Mouse (Mus musculus) brain, embryonic 18.5 days (tissue): ENCODE measurements around the gene Med17.
"Not testable (repeated sequence)": the region's sequence is repeated elsewhere in the genome, so short reads cannot be mapped to it uniquely, and the experiment has no call there.

Experiments used
- DNase-seq: peaks from one replicate; pipeline ENCODE4 v3.0.0-alpha.2; 2012; ENCODE audit warnings: low read depth, low spot score

Med17 gene

DNA sequence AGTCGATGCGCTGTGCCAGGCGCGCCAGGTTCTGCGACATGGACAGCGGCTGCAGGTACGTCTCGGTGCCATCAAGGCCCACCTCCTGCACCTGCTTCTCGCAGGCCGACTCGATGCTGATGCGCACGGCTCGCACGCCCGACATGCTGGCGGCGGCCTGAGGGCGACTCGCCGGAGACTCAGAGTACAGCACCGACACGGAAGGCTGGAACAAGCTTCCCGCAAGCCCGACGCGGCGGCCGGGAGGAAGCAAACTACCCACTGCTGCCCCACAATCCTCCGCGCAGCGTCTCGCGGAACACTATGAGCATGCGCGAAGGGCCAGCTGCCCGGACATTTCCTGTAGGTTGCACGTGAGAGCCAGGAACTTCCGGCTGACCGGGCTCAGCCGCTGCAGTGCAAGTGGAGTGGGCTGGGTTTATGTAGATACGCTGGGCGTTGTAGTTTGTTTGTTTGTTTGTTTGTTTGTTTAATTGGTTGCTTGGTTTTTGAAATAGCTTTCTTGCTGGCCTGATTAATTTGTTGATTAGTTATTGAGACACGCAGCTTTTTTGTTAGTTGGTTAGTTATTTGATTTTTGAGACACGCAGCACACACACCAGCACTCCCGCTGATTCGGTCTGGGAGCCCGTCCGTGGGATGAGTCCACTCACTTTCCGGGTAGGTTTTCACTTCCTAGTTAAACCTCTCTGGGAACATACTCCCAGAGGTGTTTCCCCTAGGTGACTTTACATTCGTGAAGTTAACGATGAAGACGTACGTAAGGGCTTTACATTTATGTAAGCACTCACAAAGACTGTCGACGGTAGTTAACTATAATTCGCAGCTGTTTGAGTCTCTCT is at the start of gene Med17:
Gene Med17 (minus strand): TSS at position 283 of the 842 bp plus-strand sequence.
- peak; percentile 88 for DNase-seq

DNA sequence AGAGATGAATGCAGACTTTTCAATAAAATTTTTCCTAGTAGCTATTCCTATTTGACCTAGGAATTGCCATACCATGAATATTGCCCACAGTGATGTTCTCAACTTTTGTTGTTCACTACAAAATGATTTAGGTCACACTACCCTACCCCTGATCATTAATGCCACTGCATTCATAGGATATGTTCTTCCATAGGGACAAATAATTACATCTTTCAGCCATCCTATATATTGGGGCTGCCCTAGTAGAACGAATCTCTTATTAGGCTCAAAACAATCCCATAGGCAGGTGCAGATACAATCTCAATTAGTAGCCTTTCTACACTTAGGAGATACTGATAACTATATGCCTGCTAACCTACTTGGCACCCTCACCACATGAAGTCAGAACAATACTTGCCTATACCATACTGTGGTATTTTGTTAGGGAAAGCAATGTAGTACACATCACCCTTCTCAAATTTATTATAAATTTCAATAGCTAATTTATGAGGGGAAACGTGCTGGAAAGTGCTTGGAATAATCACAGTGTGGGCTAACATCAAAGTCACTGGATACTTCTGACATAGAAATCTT is 38.5 kb upstream of the Med17 start:
- DNase-seq: no peak

GRCm38 (mm10) chr9:15317223-15318169 is 37.8 kb upstream of the Med17 start:
- DNase-seq: no peak

DNA sequence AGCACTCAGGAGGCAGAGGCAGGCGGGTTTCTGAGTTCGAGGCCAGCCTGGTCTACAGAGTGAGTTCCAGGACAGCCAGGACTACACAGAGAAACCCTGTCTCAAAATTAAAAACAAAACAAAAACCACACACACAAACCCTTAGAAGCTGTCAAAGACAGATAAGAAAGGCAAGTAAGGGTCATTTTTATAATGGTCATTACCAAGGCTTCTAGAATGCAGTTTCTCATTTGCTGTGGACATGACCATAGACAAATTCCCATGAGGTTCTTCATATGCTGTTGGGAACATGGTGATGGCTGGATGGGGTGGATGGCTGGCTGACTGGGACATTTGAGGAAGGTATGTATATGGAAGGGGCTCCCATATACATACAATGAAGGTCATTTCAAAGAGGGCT is 36.6 kb upstream of the Med17 start:
- not testable (repeated sequence) for DNase-seq

GRCm38 (mm10) chr9:15314619-15315018 is 34.9 kb upstream of the Med17 start:
- no peak for DNase-seq

DNA sequence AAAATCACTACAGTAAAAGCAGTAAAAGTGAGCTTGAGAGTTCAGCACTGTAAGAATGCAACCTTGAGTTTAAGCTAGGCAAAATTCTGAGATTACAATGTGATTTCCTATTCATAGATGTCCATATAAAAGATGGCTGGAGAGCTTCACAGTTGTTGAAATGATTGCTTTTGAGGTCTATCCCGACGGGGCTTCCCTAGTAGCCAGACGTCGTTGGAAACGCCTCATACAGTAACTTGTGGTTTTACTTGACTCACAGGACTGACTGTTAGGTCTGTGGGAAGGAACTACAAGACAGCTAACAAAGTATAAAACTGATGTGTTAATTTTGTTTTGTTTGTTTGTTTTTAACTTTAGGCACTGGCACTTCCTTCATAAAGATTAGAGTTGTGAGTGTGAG is 33.9 kb upstream of the Med17 start:
- no peak for DNase-seq

DNA sequence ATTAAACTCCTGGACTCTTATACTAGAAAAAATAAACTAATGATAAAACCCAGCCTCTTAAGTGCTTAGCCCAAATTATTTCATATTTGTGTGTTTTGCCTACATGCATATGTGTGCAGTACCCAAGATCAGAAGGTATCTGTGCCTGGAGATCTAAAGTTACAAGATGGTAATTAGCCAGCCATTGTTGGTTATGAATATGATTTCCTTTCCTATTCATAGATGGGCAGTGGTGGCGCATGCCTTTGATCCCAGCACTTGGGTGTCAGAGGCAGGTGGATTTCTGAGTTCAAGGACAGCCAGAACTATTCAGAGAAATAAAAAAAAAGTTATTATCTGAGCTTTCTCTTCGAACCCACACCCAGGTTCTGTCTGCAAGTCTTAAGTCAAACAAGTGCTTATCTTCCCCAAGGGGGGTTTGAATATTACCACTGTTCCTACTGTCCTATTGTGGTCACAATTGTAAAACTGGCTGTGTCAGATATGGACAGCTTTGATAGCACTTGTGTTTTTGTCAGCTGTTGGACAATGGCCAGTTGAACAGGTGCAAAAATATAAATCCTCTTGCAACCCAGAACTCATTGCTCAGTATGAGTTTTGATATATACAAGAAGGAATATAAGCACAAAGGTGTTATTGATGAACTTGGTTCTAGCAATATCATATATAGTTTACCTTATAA is 32.5 kb upstream of the Med17 start:
- no peak for DNase-seq

GRCm38 (mm10) chr9:15310179-15310578 is 30.4 kb upstream of the Med17 start:
- DNase-seq: no peak

- DNase-seq: no peak
These were observed 29.7 kb upstream of the Med17 start for GRCm38 (mm10) chr9:15309425-15309824.

DNA sequence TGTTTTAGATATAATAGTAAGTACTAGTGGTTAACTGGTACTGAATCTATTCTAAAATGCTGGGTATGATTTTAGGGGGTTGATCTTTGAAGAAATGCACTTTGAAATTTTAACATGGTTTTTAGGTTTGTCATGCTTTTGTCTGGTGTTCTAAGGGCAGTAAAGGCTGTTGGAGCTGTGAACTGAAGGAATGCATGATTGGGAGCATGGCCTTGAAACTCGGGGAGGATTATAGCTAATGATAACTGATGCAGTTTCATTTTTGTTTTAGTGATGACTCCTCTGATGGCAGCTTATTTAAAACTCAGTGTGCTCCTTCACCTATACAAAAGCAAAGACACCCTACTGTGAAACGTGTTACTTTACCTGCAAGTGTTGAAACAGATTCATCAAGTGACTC is 28.5 kb upstream of the Med17 start:
- DNase-seq: no peak

GRCm38 (mm10) chr9:15307257-15307656 is 27.5 kb upstream of the Med17 start:
- DNase-seq: no peak

GRCm38 (mm10) chr9:15306398-15307119 is 26.8 kb upstream of the Med17 start, which contains the start of gene 4931406C07Rik:
TSS of gene 4931406C07Rik (minus strand) at chr9:15306448.
- DNase-seq: no peak

GRCm38 (mm10) chr9:15305503-15306397 is 26.0 kb upstream of the Med17 start, which contains the start of gene Taf1d:
TSS of gene Taf1d (plus strand) at chr9:15306214.
- DNase-seq: peak; percentile 83

GRCm38 (mm10) chr9:15302881-15303280 is 23.1 kb upstream of the Med17 start:
- no peak for DNase-seq

DNA sequence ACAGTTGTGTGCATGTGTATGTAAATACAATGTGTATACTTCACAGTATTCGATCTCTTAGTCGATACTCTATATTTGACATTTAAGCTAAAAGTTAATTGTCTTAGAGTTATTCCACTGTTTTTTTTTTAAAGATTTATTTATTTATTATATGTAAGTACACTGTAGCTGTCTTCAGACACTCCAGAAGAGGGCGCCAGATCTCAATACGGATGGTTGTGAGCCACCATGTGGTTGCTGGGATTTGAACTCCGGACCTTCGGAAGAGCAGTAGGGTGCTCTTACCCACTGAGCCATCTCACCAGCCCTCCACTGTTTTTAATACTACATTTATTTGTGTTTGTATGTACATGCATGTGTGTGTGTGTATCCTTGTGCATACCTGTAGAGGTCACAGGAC is 22.3 kb upstream of the Med17 start:
- DNase-seq: not testable (repeated sequence)

DNA sequence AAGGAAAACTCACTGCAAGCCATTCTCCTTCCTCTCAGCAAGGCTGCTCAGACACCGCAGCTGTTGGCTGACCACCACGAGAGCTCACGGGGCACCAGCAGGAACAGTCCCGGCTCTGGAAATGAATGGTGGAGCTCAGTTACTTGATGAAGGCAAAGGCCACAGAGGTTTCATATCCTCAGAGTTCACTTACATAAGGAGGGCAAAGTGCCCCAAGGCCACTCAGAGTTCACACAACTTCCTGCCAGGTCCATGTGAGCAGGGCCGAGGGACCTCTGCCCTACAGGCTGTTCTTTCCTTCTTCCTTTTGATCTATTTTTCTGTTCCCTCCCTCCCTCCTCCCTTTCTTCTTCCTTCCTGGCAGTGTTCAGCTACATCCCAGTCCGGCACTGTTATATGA is 21.7 kb upstream of the Med17 start:
- DNase-seq: no peak

DNA sequence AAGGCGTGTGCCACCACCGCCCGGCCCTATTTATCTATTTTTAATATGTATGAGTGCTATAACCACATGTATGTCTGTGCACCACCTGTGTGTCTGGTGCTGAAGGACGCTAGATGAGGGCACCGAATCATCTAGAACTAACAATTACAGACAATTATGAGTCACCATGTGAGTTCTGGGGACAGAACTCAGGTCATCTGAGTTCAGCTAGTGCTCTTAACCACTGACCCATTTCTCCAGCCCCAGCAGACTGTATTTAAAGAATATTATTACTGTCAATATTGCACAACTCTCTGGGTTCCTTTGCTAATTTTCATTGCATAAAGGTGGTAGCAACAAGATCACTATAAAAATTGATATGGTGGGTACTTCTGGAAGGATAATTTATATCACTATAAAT is 20.3 kb upstream of the Med17 start:
- no peak for DNase-seq

DNA sequence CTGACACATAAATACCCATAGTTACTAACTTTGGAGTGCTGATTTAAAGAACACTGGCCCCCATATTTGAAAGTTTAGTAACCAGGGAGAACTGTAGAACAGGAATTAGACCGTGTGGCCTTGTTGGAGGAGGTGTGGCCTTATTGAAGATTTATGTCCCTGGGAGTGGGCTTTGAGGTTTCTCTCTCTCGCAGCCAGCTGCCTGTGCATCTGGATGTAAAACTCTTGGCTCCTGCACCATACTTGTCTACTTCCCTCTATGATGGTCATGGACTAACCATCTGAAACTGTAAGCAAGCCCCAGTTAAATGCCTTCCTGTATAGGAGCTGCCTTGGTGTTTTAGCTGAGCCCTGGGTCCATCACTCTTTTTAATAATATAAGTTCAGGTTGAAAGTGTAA is 18.7 kb upstream of the Med17 start:
- no peak for DNase-seq

- DNase-seq: no peak
These were observed 17.4 kb upstream of the Med17 start for GRCm38 (mm10) chr9:15297112-15297511.

GRCm38 (mm10) chr9:15289251-15289650 is 9.5 kb upstream of the Med17 start:
- no peak for DNase-seq
